Mouse (Mus musculus): ENCODE data around the gene 4930516K23Rik.

The 4930516K23Rik gene

GRCm38 (mm10) chr7:104061345-104061744 is at the start of gene 4930516K23Rik:
TSS of gene 4930516K23Rik (minus strand) at chr7:104061445.
- DNase-seq (ENCODE audit: low spot score in 2 of 2) = no peak

GRCm38 (mm10) chr7:104104757-104104972 is 43.4 kb upstream of the 4930516K23Rik start, which contains the start of gene Olfr646:
TSS of gene Olfr646 (plus strand) at chr7:104104873.
- DNase-seq (ENCODE audit: low spot score in 2 of 2) = no peak

- no peak for DNase-seq (ENCODE audit: low spot score in 2 of 2)
Observed at GRCm38 (mm10) chr7:104103913-104104756, 42.9 kb upstream of the 4930516K23Rik start.

GRCm38 (mm10) chr7:104085365-104085764 is 24.1 kb upstream of the 4930516K23Rik start, which contains the start of gene Olfr645:
TSS of gene Olfr645 (minus strand) at chr7:104085465.
- no peak for DNase-seq (ENCODE audit: low spot score in 2 of 2)

- DNase-seq (ENCODE audit: low spot score in 2 of 2) = no peak
Observed at GRCm38 (mm10) chr7:104071769-104072168, 10.5 kb upstream of the 4930516K23Rik start, which contains the start of gene Olfr644. TSS of gene Olfr644 (minus strand) at chr7:104071869.

GRCm38 (mm10) chr7:104059215-104059614 is 2.0 kb downstream of the 4930516K23Rik start:
- no peak for DNase-seq (ENCODE audit: low spot score in 2 of 2)

- no peak for DNase-seq (ENCODE audit: low spot score in 2 of 2)
Observed at GRCm38 (mm10) chr7:104052566-104052965, 8.7 kb downstream of the 4930516K23Rik start, which contains the start of gene Olfr642. TSS of gene Olfr642 (minus strand) at chr7:104052666.

GRCm38 (mm10) chr7:104050745-104051144 is 10.5 kb downstream of the 4930516K23Rik start:
- no peak for DNase-seq (ENCODE audit: low spot score in 2 of 2)

- DNase-seq (ENCODE audit: low spot score in 2 of 2) = no peak
Observed at GRCm38 (mm10) chr7:104035145-104035544, 26.1 kb downstream of the 4930516K23Rik start, which contains the start of gene Olfr641. TSS of gene Olfr641 (plus strand) at chr7:104035445.

GRCm38 (mm10) chr7:104026978-104027377 is 34.3 kb downstream of the 4930516K23Rik start:
- DNase-seq (ENCODE audit: low spot score in 2 of 2) = no peak

- no peak for DNase-seq (ENCODE audit: low spot score in 2 of 2)
Observed at GRCm38 (mm10) chr7:104025473-104025872, 35.8 kb downstream of the 4930516K23Rik start, which contains the start of gene Olfr640. TSS of gene Olfr640 (minus strand) at chr7:104025573.

GRCm38 (mm10) chr7:104021651-104022050 is 39.6 kb downstream of the 4930516K23Rik start:
- DNase-seq (ENCODE audit: low spot score in 2 of 2) = no peak

GRCm38 (mm10) chr7:104018953-104019352 is 42.3 kb downstream of the 4930516K23Rik start:
- DNase-seq (ENCODE audit: low spot score in 2 of 2) = no peak

- no peak for DNase-seq (ENCODE audit: low spot score in 2 of 2)
Observed at GRCm38 (mm10) chr7:104017203-104017602, 44.0 kb downstream of the 4930516K23Rik start, which contains the start of gene Olfr639. TSS of gene Olfr639 (minus strand) at chr7:104017303.

Data from right cerebral cortex, postnatal 36 days (tissue).